Mouse (Mus musculus) liver, embryonic 11.5 days (tissue): ENCODE measurements around the gene Maml2. TPM values are rescaled to one million over a fixed set of nuclear protein-coding genes. Genes with fewer than 3 reads are reported as not detected.

Source experiments
- ATAC-seq: fragments of 200-750 bp; cut with Nextera tagmentation; replicated peaks from 2 replicates; pipeline ENCODE4 v1.8.0; 2017; ENCODE audit warnings: moderate number of reproducible peaks, mild to moderate bottlenecking, moderate TSS enrichment, moderate library complexity; ENCODE audit not compliant: low FRiP score
- DNase-seq: peaks from one replicate; pipeline ENCODE4 v3.0.0-alpha.2; 2017; ENCODE audit warnings: low spot score
- H3K27ac ChIP-seq: fragments of 300-500 bp; sonication (generic); 2 replicates; pipeline ENCODE4 v1.5.1; 2014; ENCODE audit warnings: mild to moderate bottlenecking, low read depth, low read length, control low read depth
- H3K27me3 ChIP-seq: fragments of 300-500 bp; sonication (generic); replicated peaks from 2 replicates; pipeline ENCODE4 v1.6.1; 2014; ENCODE audit warnings: low read length, mixed read lengths; ENCODE audit not compliant: control insufficient read depth, insufficient read depth
- H3K36me3 ChIP-seq: fragments of 300-500 bp; sonication (generic); 2 replicates; pipeline ENCODE4 v1.6.1; 2014; ENCODE audit warnings: mild to moderate bottlenecking, low read length, moderate library complexity, mixed read lengths; ENCODE audit not compliant: control insufficient read depth, insufficient read depth
- H3K4me1 ChIP-seq: fragments of 300-500 bp; sonication (generic); replicated peaks from 2 replicates; pipeline ENCODE4 v1.6.1; 2014; ENCODE audit warnings: low read length, mixed read lengths; ENCODE audit not compliant: control insufficient read depth, insufficient read depth
- H3K4me2 ChIP-seq: fragments of 300-500 bp; sonication (generic); 2 replicates; pipeline ENCODE4 v1.6.1; 2014; ENCODE audit warnings: mild to moderate bottlenecking, control low read depth, moderate library complexity
- H3K4me3 ChIP-seq: fragments of 300-500 bp; sonication (generic); 2 replicates; pipeline ENCODE4 v1.5.1; 2014; ENCODE audit warnings: low read depth, low read length, control low read depth
- H3K9ac ChIP-seq: fragments of 300-500 bp; sonication (generic); 2 replicates; pipeline ENCODE4 v1.6.1; 2014; ENCODE audit warnings: low read depth, low read length, control low read depth
- H3K9me3 ChIP-seq: fragments of 300-500 bp; sonication (generic); 2 replicates; pipeline ENCODE4 v1.6.1; 2016; ENCODE audit warnings: low read length, inconsistent platforms, mixed read lengths; ENCODE audit not compliant: control insufficient read depth
- WGBS: fragments of 180-500 bp; shearing (Covaris S2); extraction: QIAGEN DNeasy Blood & Tissue Kit; methylation state at CpG from one replicate; pipeline ENCODE4 v1.1.7; 2014; 5-methylcytosine and 5-hydroxymethylcytosine counted together
- polyA plus RNA-seq: library from polyadenylated mRNA; unstranded; fragments of >200 nt; fragmentation: Nextera tagmentation; extraction: Ambion mirVana; gene quantifications from 2 replicates; pipeline ENCODE4 v1.2.1, GENCODE M21; 2014

The Maml2 gene
- polyA plus RNA-seq, 1 experiment from 2014 or later = 3.4 TPM

DNA sequence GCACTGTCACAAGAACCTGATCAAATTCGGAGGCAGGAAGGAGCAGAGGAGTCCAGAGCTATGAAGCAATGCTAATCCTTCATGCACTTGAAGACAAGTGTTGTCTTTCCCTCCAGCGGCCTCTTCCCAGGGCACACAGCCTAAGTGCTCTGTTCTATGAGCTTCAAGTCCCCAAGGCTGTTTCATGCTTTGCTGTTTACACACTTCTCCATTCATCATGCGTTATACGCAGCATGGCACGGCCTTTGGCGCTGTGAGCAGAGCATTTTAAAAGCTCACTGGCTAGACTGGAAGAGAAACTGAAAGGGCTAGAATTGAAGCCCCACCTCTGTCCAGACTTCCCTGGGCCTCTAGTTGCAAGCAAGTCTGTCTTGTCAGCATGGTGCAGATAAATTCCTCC lies 6.2 kb downstream of the Maml2 start:
- Histone ChIP-seq H3K27ac (no peak overlapping the region), H3K9ac (no peak overlapping the region), H3K4me1 (peaks cover 13% of the 10 kb centered on the region), H3K36me3 (no peaks in the 10 kb centered on the region), H3K27me3 (no peaks in the 10 kb centered on the region), H3K4me3 (no peak overlapping the region), H3K9me3 (no peaks in the 10 kb centered on the region), H3K4me2 (no peak overlapping the region)
- ATAC-seq = 0 out of 2 replicates have a peak, but pooled peaks have one; percentile 29
- DNase-seq = no peak
- 67% methylated on average over 6 of the region's 6 CpGs for WGBS

DNA sequence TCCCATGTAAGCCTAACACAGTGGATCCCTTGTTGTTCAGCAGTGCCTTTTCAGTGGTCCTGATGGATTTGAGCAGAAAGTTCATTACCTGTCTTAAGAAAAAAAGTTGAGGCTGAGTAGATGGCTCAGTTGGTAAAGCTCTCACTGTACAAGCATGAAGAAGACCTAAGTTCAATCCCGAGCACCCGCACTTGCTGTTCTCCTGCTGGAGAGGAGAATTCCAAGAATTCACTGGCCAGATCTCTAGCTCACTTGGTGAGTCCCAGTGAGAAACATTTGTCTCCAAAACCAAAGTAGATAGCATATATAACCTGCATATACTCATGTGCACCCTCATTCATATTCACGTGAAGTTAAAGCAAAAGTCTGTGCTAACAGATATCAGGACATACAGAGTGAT lies 8.7 kb downstream of the Maml2 start:
- no peak overlapping the region for H3K27ac ChIP-seq
- no peak overlapping the region for H3K4me3 ChIP-seq
- H3K36me3 ChIP-seq = no peaks in the 10 kb centered on the region
- DNase-seq (no peak), ATAC-seq (no peak)
- H3K27me3 ChIP-seq = no peaks in the 10 kb centered on the region
- H3K4me1 ChIP-seq = peaks cover 17% of the 10 kb centered on the region
- 86% methylated on average over 3 of the region's 3 CpGs for WGBS
- H3K4me2 ChIP-seq = no peak overlapping the region
- no peaks in the 10 kb centered on the region for H3K9me3 ChIP-seq
- no peak overlapping the region for H3K9ac ChIP-seq

DNA sequence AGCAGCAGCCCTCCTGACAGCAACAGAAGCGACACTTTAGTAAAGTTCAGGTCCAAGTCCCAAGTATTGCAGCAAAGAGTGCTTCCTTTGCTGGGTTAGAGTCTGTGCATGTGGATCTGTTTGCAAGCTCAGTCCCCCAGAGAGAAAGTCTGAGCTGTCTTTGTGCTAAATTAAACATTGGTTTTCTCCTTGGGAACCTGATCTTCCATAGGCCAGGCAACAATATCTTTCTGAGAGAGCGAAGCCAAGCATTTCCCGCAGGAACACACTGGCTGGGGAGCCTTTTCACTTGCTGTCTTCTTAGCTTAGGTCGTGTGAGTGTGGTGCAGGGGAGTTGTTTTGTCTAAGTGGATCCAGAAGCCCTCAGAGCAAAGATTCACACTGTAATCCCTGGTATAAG lies 9.5 kb downstream of the Maml2 start:
- H3K27me3 ChIP-seq = no peaks in the 10 kb centered on the region
- H3K4me3 ChIP-seq = no peak overlapping the region
- WGBS = 70% methylated on average over 4 of the region's 4 CpGs
- H3K9ac ChIP-seq = no peak overlapping the region
- no peaks in the 10 kb centered on the region for H3K9me3 ChIP-seq
- DNase-seq = no peak
- H3K4me2 ChIP-seq = no peak overlapping the region
- H3K36me3 ChIP-seq = no peaks in the 10 kb centered on the region
- no peak for ATAC-seq
- H3K4me1 ChIP-seq = peaks cover 15% of the 10 kb centered on the region
- no peak overlapping the region for H3K27ac ChIP-seq

DNA sequence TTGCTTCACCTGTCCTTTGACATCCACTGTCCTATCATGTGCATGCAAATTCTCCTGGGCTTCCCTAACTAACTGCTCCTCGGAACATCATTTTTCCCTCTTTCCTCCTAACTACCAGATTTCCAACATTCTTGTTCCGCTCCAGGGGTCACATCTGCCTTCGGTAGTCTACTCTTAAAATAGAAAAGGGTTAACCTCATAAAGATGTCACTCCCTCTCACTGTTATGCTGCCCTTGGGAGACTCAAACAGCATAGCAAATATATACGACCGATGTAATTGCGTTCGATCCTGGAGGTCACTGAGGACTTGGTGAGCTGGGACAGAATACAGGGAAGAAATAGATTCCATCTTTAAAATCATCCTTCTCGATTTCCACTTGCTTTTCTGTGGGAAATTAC lies 11.0 kb downstream of the Maml2 start:
- no peak for ATAC-seq
- Histone ChIP-seq H3K4me3 (no peak overlapping the region), H3K27me3 (no peaks in the 10 kb centered on the region), H3K4me2 (no peak overlapping the region), H3K36me3 (no peaks in the 10 kb centered on the region), H3K9ac (no peak overlapping the region), H3K27ac (no peak overlapping the region), H3K9me3 (no peaks in the 10 kb centered on the region), H3K4me1 (peaks cover 12% of the 10 kb centered on the region)
- no peak for DNase-seq
- 83% methylated on average over 8 of the region's 8 CpGs for WGBS

DNA sequence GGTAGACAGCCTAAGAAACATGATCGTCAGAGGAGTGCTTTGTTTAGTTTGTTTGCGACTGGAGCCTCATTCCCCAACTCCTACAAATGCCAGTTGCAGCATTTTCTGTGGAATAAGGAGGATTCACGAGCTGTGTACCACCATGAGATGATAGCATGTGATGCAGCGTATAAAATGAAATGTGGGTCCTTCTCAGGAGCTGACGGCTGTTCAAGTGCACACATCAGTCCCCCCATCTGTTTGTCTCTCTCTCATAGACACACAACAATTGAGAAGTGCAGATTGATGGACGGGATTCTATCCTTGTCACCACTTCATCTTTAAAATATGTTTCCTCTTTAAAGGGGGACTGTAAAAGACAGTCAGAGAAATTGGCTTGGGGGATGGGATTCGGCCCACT lies 12.1 kb downstream of the Maml2 start:
- ATAC-seq = no peak
- H3K9ac ChIP-seq = no peak overlapping the region

DNA sequence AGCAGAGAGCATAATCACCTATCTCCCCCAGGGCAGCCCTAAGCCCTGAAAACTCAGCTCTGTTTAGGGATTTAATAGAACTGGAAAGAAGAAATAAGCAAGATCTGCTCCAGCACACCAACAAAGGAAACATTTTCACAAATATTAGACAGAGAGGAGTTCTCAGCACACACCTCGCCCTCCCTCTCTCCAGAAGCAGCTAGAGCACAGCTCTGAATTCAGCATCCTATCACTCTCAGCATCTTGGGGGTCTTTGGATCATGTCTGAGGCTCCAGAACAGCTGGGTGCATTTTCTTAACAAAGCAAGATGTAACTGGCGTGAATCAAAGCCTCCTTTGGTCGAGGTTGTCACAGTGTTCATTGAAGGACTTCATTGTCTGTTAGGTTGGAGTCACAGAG lies 12.5 kb downstream of the Maml2 start:
- Histone ChIP-seq H3K27ac (no peak overlapping the region), H3K9ac (no peak overlapping the region), H3K4me3 (no peak overlapping the region), H3K4me2 (no peak overlapping the region), H3K27me3 (no peaks in the 10 kb centered on the region), H3K9me3 (no peaks in the 10 kb centered on the region), H3K4me1 (peaks cover 9% of the 10 kb centered on the region), H3K36me3 (no peaks in the 10 kb centered on the region)
- WGBS = 77% methylated on average over 3 of the region's 3 CpGs
- ATAC-seq (no peak), DNase-seq (no peak)

More for the DNA sequence above, 12.1 kb downstream of the Maml2 start:
- H3K9me3 ChIP-seq = no peaks in the 10 kb centered on the region
- no peak overlapping the region for H3K27ac ChIP-seq
- WGBS = 63% methylated on average over 7 of the region's 7 CpGs
- no peak overlapping the region for H3K4me2 ChIP-seq
- no peak overlapping the region for H3K4me3 ChIP-seq
- DNase-seq = no peak
- no peaks in the 10 kb centered on the region for H3K27me3 ChIP-seq
- H3K4me1 ChIP-seq = peaks cover 9% of the 10 kb centered on the region
- H3K36me3 ChIP-seq = no peaks in the 10 kb centered on the region

DNA sequence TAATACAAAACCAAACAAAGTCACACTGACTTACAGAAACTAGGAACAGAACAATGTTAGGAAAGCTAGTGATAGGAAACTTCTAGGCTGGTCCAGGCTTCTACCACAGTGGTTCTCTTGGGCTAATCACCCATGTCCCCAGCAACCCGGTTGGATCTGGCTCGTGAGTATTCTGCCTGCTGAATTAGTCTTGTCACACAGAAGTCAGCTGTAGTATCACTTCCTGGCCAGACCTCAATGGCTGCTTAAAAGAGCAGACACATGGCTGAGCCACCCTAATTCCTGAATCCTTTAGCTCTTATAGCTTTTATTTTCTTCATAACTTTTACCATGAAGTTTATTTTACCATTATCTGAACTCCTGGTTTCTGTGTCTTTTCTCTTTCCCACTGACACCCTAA lies 13.3 kb downstream of the Maml2 start:
- no peak for ATAC-seq
- H3K36me3 ChIP-seq = no peaks in the 10 kb centered on the region
- H3K4me2 ChIP-seq = no peak overlapping the region
- no peak overlapping the region for H3K4me3 ChIP-seq
- WGBS = 37% methylated on average over 2 of the region's 2 CpGs
- no peak overlapping the region for H3K27ac ChIP-seq
- no peak for DNase-seq
- no peaks in the 10 kb centered on the region for H3K9me3 ChIP-seq
- H3K4me1 ChIP-seq = peaks cover 9% of the 10 kb centered on the region
- H3K9ac ChIP-seq = no peak overlapping the region
- no peaks in the 10 kb centered on the region for H3K27me3 ChIP-seq

DNA sequence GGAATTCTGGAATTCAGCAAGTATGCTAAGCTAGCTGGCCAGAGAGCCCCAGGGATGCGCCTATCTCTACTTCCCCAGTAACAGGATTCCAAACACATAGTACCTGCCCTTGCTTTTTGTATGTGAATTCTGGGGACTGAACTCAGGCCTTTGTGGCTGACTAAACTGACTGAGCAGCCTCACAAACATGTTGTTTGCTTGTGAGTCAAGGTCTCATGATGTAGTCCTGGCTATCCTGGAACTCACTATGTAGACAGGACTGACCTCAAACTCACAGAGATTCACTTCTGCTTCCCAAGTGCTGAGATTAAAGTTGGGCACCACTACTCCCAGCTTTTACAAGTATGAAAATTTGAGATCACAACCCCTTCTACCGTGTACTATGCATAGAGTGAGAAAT lies 16.2 kb downstream of the Maml2 start:
- Histone ChIP-seq H3K27ac (no peak overlapping the region), H3K27me3 (no peaks in the 10 kb centered on the region), H3K9me3 (no peaks in the 10 kb centered on the region), H3K36me3 (no peaks in the 10 kb centered on the region), H3K9ac (no peak overlapping the region), H3K4me3 (no peak overlapping the region), H3K4me2 (no peak overlapping the region), H3K4me1 (peaks cover 9% of the 10 kb centered on the region)
- DNase-seq = no peak
- 88% methylated on average over 2 of the region's 2 CpGs for WGBS
- ATAC-seq = no peak

DNA sequence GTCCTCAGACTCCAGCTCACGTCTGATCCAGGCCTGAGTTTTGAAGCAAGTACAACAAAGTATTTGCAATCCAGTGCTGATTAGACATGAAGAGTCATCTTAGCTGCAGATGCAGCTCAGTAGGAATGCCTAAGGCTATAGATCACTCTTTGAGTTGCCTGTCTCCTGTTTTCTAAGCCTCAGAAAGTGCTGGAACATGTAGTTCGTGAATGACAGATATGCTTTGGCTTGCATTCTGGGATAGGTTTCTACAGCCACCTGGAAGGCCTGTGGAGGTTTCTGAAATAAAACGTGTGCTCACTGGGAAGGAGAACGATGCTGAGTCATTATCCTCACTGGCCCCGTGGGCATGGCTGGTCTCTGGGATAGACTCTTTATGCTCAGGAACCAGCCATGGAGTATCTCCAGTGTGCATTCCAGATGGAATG lies 16.8 kb downstream of the Maml2 start:
- ATAC-seq = no peak
- Histone ChIP-seq H3K4me3 (no peak overlapping the region), H3K27me3 (no peaks in the 10 kb centered on the region), H3K9me3 (no peaks in the 10 kb centered on the region), H3K36me3 (no peaks in the 10 kb centered on the region), H3K27ac (no peak overlapping the region), H3K4me2 (no peak overlapping the region), H3K4me1 (peaks cover 9% of the 10 kb centered on the region), H3K9ac (no peak overlapping the region)
- 69% methylated on average over 5 of the region's 5 CpGs for WGBS
- no peak for DNase-seq
